Mouse (Mus musculus): Measurements from ENCODE around the gene Lman2. TPM values are rescaled to one million over a fixed set of nuclear protein-coding genes. Genes with fewer than 3 reads are reported as not detected.
A peak's percentile ranks its signal among the peaks of the same experiment; 100 is the strongest.

Gene Lman2
- polyA plus RNA-seq (2015; fragmentation: Nextera tagmentation; extraction: Ambion mirVana) = 58.8 and 62.1 TPM in 2 replicates

DNA sequence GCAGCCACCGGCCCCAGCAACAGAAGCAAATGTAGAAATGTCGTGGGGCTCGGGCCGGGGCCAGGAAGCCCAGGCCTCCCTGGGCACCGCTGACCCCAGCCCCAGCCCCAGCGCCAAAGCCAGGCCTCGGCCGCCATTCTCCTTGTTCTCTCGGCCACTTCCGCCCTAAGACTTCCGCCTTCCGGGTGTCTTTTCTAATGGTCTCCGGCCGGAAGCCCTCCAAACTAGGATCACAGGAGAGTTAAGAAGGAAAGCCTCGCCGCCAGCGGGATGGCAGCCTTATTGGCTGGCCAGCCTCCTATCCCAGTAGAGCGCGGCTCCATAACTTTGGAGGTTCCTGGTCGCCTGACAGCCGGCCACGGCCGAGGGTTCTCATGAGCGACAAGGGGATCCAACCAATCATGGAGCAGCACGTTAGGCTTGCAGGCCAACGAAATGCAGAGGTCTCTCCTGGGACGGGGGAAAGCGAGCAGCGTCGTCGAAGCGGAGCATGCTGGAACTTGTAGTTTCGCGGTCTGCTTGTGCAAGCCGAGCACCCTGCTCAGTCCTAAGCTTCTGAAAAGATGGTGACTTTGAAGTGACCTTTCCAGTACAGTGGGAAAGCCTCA is at the start of gene Lman2:
Gene Lman2, minus strand, starts transcription at position 331 of the 608 bp plus-strand sequence.
- H3K27ac ChIP-seq (replicated peaks) = peak within 1 kb of the TSS; percentile 98
- peaks cover 52% of the 10 kb centered on the region for H3K4me1 ChIP-seq (replicated peaks)
- ATAC-seq (ENCODE audit: insufficient read depth) = peak; percentile 96
- H3K36me3 ChIP-seq (replicated peaks) = peaks cover 36% of the 10 kb centered on the region
- H3K9ac ChIP-seq = peak within 1 kb of the TSS; percentile 98
- no peaks in the 10 kb centered on the region for H3K27me3 ChIP-seq
- H3K9me3 ChIP-seq (replicated peaks) = no peaks in the 10 kb centered on the region
- peak within 1 kb of the TSS; percentile 98 for H3K4me3 ChIP-seq (replicated peaks)
- H3K4me2 ChIP-seq = peak within 1 kb of the TSS; percentile 68
- WGBS (ENCODE audit: insufficient replicate concordance) = under 1% methylated on average over 35 of the region's 35 CpGs

DNA sequence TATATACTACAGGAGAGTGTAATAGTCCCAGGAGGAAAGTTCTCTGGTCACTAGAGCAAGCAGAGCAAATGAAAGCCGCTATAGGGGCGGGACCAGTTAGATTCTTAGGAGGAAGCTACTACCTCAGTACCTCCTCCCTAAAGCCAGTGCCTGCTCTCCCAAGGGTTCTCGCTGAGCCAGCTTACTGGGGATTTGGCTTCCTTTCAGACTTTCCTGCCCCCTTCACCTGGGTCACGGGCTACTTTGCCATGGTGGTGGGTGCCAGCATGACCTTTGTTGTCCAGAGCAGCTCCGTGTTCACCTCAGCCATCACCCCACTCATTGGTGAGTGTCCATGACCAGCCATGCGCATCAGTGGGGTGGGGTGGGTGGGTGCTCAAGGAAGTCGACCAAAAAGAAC is 49.2 kb upstream of the Lman2 start:
- Histone ChIP-seq H3K27ac (replicated peaks) (no peak overlapping the region), H3K4me3 (replicated peaks) (no peak overlapping the region), H3K27me3 (peaks cover 82% of the 10 kb centered on the region), H3K9ac (no peak overlapping the region), H3K4me1 (replicated peaks) (peaks cover 13% of the 10 kb centered on the region), H3K4me2 (no peak overlapping the region), H3K36me3 (replicated peaks) (no peaks in the 10 kb centered on the region), H3K9me3 (replicated peaks) (no peaks in the 10 kb centered on the region)
- no peak for ATAC-seq (ENCODE audit: insufficient read depth)
- WGBS (ENCODE audit: insufficient replicate concordance) = 49% methylated on average over 7 of the region's 7 CpGs

DNA sequence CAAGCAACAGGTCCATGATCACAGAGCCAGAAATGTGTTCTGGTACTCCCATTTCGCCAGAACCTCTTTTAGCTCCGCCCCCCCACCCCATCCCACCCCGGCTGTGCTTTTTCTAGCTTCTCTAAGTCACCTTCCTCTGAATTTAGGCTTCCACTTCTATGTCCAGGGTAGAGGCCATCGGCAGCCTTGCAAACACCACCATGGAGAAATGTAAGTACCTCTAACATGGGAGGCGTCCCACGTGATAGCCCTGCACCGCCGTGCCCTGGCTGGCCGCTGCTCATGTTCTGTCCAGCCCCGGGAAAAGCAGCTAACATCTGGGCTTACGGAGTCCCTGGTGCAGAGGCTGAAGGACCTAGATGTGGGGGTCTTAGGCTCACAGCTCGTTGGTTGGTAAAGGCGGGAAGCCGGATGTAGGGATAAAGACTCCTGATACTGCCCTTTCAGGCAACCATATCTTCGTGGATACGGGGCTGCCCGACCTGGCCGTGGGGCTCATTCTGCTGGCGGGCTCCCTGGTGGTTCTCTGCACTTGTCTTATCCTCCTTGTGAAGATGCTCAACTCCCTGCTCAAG is 46.0 kb upstream of the Lman2 start:
- H3K27me3 ChIP-seq = peaks cover 91% of the 10 kb centered on the region

DNA sequence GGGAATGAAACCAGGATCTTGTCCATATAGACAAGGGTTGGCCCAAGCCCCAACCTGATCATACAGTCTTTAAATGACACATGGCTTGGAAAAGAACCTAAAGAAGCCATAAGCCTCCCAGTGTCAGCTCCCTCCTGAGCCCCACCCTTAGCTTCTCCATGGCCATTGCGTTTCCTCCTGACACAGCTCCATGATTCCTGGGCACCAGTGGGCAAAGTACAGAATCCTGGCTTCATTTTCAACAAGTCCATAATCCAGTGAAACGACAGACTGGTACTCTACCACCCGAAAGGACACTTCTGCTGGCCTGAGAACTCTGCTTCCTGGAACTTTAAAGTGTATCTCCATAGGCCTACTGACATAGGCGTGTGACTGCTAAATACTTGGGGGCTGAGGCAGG is 44.8 kb upstream of the Lman2 start:
- Histone ChIP-seq H3K9me3 (replicated peaks) (no peaks in the 10 kb centered on the region), H3K9ac (no peak overlapping the region), H3K36me3 (replicated peaks) (no peaks in the 10 kb centered on the region), H3K4me1 (replicated peaks) (0 out of 2 replicates have a peak, but pooled peaks cover 3% of the 10 kb centered on the region), H3K4me2 (no peak overlapping the region), H3K27ac (replicated peaks) (no peak overlapping the region), H3K4me3 (replicated peaks) (no peak overlapping the region), H3K27me3 (peaks cover 92% of the 10 kb centered on the region)
- WGBS (ENCODE audit: insufficient replicate concordance) = 52% methylated on average over 4 of the region's 4 CpGs
- ATAC-seq (ENCODE audit: insufficient read depth) = no peak

More for the DNA sequence above, 46.0 kb upstream of the Lman2 start:
- WGBS (ENCODE audit: insufficient replicate concordance) = 70% methylated on average over 19 of the region's 19 CpGs
- no peaks in the 10 kb centered on the region for H3K36me3 ChIP-seq (replicated peaks)
- H3K4me3 ChIP-seq (replicated peaks) = no peak overlapping the region
- H3K9me3 ChIP-seq (replicated peaks) = no peaks in the 10 kb centered on the region
- H3K4me1 ChIP-seq (replicated peaks) = peaks cover 12% of the 10 kb centered on the region; the same call in 1 of the 2 replicates
- no peak for ATAC-seq (ENCODE audit: insufficient read depth)
- H3K4me2 ChIP-seq = no peak overlapping the region
- H3K9ac ChIP-seq = no peak overlapping the region
- no peak overlapping the region for H3K27ac ChIP-seq (replicated peaks)

DNA sequence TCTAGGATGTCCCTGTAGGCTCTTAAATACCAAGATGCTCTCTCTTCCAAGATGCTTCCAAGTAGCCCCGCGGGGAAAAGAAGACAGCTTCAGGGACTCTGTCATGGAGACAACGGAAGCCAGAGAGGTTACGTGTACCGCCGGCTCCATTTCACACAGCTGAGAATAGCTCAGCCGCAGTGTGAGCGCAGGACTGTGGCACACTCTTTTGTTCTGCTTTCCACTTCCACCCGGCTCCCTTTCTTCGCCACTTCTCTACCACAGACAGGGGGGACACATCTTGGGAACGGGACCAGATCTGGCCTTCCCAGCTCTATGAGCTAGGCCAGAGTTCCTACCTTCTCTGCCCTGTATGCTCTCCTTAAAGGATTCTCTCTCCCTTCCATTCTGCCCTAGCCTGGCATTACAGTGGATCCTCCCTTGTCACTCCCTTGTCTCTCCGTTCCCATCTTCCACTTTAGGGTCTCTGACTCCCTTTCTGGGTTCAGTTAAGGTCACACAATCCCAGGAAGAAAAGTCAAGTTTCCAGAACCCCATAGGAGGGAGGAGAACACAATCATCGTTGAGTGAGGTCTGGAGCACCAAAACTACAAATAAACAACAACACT is 43.3 kb upstream of the Lman2 start:
- Histone ChIP-seq H3K4me2 (no peak overlapping the region), H3K4me3 (replicated peaks) (no peak overlapping the region), H3K27me3 (peaks cover 95% of the 10 kb centered on the region), H3K9ac (no peak overlapping the region), H3K4me1 (replicated peaks) (0 out of 2 replicates have a peak, but pooled peaks cover 3% of the 10 kb centered on the region), H3K36me3 (replicated peaks) (no peaks in the 10 kb centered on the region), H3K27ac (replicated peaks) (no peak overlapping the region), H3K9me3 (replicated peaks) (no peaks in the 10 kb centered on the region)
- 20% methylated on average over 13 of the region's 13 CpGs for WGBS (ENCODE audit: insufficient replicate concordance)
- ATAC-seq (ENCODE audit: insufficient read depth) = no peak

DNA sequence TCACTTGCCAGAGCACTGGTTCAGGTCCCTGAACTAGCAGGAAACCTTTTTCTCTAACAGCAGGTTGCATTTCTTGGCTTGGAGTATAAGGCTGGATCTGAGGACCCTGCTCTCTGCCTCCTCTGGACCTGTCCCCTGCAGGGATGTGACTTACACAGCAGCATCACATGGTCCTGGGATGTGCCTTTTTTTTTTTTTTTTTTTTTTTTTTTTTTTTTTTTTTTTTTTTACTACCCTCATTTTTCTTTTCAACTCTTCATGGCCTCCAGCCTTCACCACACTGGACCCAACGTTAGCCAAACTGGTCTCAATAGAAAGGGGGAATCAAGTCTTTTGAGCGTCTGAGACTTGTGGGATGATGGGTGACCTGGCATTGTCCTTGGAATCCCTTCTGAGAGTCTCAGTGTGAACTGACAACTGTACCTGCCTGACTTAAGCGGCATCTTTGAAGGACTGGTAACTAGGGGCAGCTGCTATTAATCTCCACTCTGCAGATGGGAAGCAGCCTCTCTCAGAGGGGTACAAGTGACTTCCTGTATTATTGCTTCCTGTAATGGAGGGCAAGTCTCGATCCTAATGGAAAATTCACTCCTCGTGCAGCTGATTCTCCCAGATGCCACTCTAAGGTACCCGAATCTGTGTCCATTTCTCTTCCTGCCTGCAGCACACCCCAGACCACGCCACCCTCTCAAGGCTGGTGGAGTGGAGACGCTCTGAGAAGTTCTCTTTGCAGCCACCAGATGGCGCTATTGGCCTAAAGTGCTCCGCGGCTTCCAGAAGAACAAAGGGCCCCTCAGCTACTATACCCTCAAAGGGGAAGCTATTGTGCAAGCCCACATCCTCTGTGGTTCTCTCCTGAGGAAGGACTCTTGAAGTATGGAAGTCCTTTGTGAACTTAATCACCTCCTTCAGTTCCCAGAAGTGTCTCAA is 42.5 kb upstream of the Lman2 start:
- WGBS (ENCODE audit: insufficient replicate concordance) = 6% methylated on average over 11 of the region's 11 CpGs
- peak overlapping the region; percentile 25; the same call in 1 of the 2 replicates for H3K4me2 ChIP-seq

DNA sequence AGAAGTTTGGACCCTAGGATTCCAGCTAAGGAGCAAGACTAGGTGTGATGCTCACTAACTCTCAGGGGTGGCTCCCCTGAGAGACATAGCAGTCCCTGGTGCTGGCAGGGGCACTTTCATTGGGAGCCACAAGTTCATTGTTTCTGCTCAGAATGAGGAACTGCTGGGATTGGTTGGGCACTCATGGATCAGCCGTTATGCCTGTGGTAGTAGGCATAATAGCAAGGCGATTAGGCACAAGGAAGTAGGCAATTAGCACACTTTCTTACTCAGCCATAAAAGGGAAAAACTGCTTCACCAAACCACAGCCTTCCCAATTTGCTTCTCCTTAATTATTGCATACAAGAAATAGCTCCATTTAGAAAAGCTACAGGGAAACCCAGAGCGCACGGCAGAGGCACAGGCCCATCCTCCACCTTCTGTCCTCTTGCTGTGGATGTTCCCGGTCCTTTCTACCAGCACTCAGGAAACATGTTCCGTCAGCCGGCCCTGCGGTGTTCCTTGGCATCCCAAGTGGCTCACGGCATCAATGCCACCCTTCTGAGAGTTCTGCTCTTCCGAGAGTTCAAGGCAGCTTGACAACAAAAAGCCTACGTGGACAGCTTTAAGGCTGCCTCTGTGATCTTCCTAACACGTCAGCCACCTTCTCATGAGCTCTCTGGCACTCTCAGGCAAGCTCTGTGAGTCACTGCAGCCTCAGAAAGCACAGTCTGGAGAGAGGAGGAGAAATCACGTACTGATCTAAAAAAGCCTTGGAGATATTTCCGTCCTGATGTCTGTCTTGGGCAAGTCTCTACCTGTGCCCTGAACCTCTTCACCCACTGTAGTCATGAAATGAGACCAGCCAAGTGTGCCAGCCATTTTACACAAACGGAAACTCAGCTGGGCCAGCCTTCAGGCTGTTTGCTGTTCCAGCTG is 41.6 kb upstream of the Lman2 start:
- H3K4me3 ChIP-seq (replicated peaks) = no peak overlapping the region
- peaks cover 93% of the 10 kb centered on the region for H3K27me3 ChIP-seq
- H3K9ac ChIP-seq = no peak overlapping the region
- ATAC-seq (ENCODE audit: insufficient read depth) = no peak
- H3K27ac ChIP-seq (replicated peaks) = no peak overlapping the region
- no peaks in the 10 kb centered on the region for H3K9me3 ChIP-seq (replicated peaks)
- H3K4me2 ChIP-seq = no peak overlapping the region
- H3K36me3 ChIP-seq (replicated peaks) = no peaks in the 10 kb centered on the region
- H3K4me1 ChIP-seq (replicated peaks) = 0 out of 2 replicates have a peak, but pooled peaks cover 3% of the 10 kb centered on the region
- WGBS (ENCODE audit: insufficient replicate concordance) = 55% methylated on average over 15 of the region's 15 CpGs

More for the DNA sequence above, 42.5 kb upstream of the Lman2 start:
- Histone ChIP-seq H3K27me3 (peaks cover 95% of the 10 kb centered on the region), H3K9me3 (replicated peaks) (no peaks in the 10 kb centered on the region), H3K36me3 (replicated peaks) (no peaks in the 10 kb centered on the region), H3K9ac (no peak overlapping the region), H3K4me1 (replicated peaks) (0 out of 2 replicates have a peak, but pooled peaks cover 3% of the 10 kb centered on the region), H3K4me3 (replicated peaks) (no peak overlapping the region), H3K27ac (replicated peaks) (no peak overlapping the region)
- peak; percentile 70 for ATAC-seq (ENCODE audit: insufficient read depth)

DNA sequence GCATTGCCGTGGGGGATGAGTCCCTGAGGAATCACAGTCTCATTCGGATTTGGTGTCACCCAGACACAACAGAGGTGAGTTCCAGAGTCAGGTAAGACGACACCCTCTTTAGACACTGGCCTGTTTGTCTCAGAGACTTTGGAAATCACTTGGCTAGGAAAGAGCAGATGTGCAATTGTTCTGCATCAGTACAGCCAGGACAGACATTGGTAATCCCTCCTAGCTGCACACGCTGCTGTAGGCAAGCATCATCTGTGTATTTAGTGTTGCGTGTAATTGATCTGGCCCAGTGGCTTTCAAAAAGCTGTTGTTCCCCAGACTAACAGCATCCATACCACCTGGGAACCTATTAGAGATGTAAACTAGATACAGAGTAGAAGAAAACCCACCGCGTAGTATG is 40.7 kb upstream of the Lman2 start:
- H3K4me1 ChIP-seq (replicated peaks) = 0 out of 2 replicates have a peak, but pooled peaks cover 3% of the 10 kb centered on the region
- H3K27ac ChIP-seq (replicated peaks) = no peak overlapping the region
- no peaks in the 10 kb centered on the region for H3K36me3 ChIP-seq (replicated peaks)
- H3K9ac ChIP-seq = no peak overlapping the region
- WGBS (ENCODE audit: insufficient replicate concordance) = 63% methylated on average over 7 of the region's 7 CpGs
- ATAC-seq (ENCODE audit: insufficient read depth) = no peak
- peaks cover 91% of the 10 kb centered on the region for H3K27me3 ChIP-seq
- no peak overlapping the region for H3K4me3 ChIP-seq (replicated peaks)
- H3K9me3 ChIP-seq (replicated peaks) = no peaks in the 10 kb centered on the region
- H3K4me2 ChIP-seq = no peak overlapping the region

DNA sequence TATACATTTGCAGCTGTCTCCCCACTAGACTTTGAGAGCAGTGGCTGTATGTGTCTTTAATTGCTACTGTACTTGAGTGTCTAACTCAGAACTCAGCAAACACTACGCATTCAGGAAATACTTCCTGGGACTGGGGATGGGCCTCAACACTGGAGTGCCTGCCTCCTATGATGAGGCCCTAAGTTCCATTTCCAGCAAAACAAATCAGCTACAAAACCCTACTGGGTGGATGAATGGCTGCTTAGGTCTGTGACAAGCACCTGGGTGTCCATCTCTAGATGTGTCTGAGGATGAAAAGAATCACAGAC is 37.4 kb upstream of the Lman2 start:
- Histone ChIP-seq H3K4me2 (no peak overlapping the region), H3K27me3 (peaks cover 70% of the 10 kb centered on the region), H3K9ac (no peak overlapping the region), H3K9me3 (replicated peaks) (no peaks in the 10 kb centered on the region), H3K27ac (replicated peaks) (no peak overlapping the region), H3K4me3 (replicated peaks) (no peak overlapping the region), H3K4me1 (replicated peaks) (no peaks in the 10 kb centered on the region), H3K36me3 (replicated peaks) (no peaks in the 10 kb centered on the region)
- 64% methylated on average over 1 of the region's 1 CpGs for WGBS (ENCODE audit: insufficient replicate concordance)
- ATAC-seq (ENCODE audit: insufficient read depth) = no peak

DNA sequence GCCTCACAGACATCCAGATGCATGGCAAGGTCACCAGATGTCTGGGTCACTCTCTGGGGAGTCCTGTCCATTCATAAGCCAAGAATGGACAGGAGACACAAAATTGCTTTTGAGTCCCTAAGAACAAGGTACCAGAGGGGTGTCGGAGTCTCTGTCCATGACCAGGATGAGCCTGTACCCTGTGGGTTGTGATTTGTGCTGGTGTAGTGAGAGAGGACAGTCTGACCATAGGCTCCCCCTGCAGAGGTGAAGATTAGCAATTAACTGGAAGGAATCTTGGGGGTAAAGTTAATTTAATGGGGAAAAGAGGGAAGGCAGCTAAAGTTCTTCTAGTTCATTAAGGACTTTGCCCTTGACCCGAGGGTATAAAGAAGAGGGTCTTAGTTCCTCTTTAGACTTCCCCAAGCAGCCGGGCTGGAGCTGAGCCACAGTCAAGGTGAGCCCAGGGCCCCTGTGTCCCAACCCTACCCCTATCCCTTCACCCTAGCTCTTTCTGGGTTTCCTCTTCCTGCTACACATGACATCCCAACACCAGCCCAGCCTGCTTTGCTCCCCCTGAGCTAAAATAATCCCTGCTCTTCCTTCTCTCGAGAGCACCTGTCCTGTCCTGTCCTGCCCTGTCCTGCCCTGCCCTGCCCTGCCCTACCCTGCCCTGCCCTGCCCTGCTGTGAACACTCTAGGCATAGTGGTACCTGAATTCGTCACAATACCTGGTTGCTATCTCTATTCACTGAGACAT is 36.9 kb upstream of the Lman2 start:
- Histone ChIP-seq H3K27ac (replicated peaks) (no peak overlapping the region), H3K9me3 (replicated peaks) (no peaks in the 10 kb centered on the region), H3K36me3 (replicated peaks) (no peaks in the 10 kb centered on the region), H3K27me3 (peaks cover 69% of the 10 kb centered on the region), H3K9ac (no peak overlapping the region), H3K4me2 (no peak overlapping the region), H3K4me3 (replicated peaks) (no peak overlapping the region), H3K4me1 (replicated peaks) (no peaks in the 10 kb centered on the region)
- ATAC-seq (ENCODE audit: insufficient read depth) = no peak
- WGBS (ENCODE audit: insufficient replicate concordance) = 25% methylated on average over 5 of the region's 5 CpGs
